Mouse (Mus musculus) thymus, adult 2 months (tissue): Measurements from ENCODE around the gene Zfp771. TPM values are rescaled to one million over a fixed set of nuclear protein-coding genes. Genes with fewer than 3 reads are reported as not detected.

Experiments
- DNase-seq: peaks from one replicate; pipeline ENCODE4 v3.0.0; 2021
- H3K27ac ChIP-seq: fragments of 200-500 bp; 2 replicates; pipeline ENCODE4 v1.5.1; 2012; ENCODE audit warnings: low read length, control low read depth; ENCODE audit not compliant: control insufficient read depth, insufficient read depth
- H3K27me3 ChIP-seq: fragments of 200-500 bp; 2 replicates; pipeline ENCODE4 v1.6.1; 2012; ENCODE audit warnings: mild to moderate bottlenecking, low read length, moderate library complexity, mixed read lengths; ENCODE audit not compliant: control insufficient read depth, insufficient read depth
- H3K36me3 ChIP-seq: fragments of 200-500 bp; 2 replicates; pipeline ENCODE4 v1.6.1; 2012; ENCODE audit warnings: mild to moderate bottlenecking, low read length, moderate library complexity; ENCODE audit not compliant: control insufficient read depth, insufficient read depth
- H3K4me1 ChIP-seq: fragments of 200-500 bp; replicated peaks from 2 replicates; pipeline ENCODE4 v1.6.1; 2012; ENCODE audit warnings: low read length; ENCODE audit not compliant: control insufficient read depth, insufficient read depth
- H3K4me3 ChIP-seq: fragments of 200-500 bp; 2 replicates; pipeline ENCODE4 v1.5.1; 2012; ENCODE audit warnings: mild to moderate bottlenecking, low read length, control low read depth, moderate library complexity; ENCODE audit not compliant: control insufficient read depth, insufficient read depth
- CTCF ChIP-seq: fragments of 200-500 bp; IDR thresholded peaks from 2 replicates; pipeline ENCODE4 v1.5.1; 2012; ENCODE audit warnings: mild to moderate bottlenecking, control low read depth, low read length, moderate library complexity, borderline replicate concordance; ENCODE audit not compliant: control insufficient read depth, poor library complexity, insufficient read depth; ENCODE audit errors: extremely low read depth
- POLR2A ChIP-seq: fragments of 200-500 bp; IDR thresholded peaks from 2 replicates; pipeline ENCODE4 v1.6.1; 2012; ENCODE audit warnings: mild to moderate bottlenecking, low read length, control low read depth, moderate library complexity; ENCODE audit not compliant: control insufficient read depth, poor library complexity, insufficient read depth; ENCODE audit errors: extremely low read depth
- WGBS: fragments of 180-500 bp; shearing (Covaris S2); methylation state at CpG from one replicate; pipeline ENCODE4 v1.1.7; 2018; 5-methylcytosine and 5-hydroxymethylcytosine counted together
- polyA plus RNA-seq: library from polyadenylated mRNA; depleted of rRNA; stranded (reverse); fragments of >200 nt; gene quantifications from 2 replicates; pipeline ENCODE4 v1.2.3, GENCODE M21; 2012

The Zfp771 gene
- polyA plus RNA-seq, 1 experiment: 91.3 TPM

DNA sequence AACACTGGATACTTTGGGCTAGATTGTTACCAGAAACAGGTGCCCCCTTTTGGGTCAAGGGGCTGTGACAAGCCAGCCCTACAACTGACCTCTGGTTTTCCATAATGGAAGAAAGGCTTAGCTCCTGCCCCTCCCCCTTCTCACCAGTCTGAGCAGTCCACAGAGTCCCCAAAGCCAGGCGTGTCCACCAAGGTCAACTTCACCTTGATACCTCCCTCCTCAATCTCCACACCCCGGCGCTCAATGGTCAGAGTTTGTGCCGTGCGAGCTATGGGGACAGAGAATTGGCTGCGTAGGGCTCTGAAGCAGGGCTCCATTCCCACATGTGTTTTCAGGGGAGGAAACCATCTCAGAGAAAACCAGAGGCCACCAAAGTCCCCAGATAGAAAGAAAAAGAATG, 26.6 kb upstream of the Zfp771 start:
- Histone ChIP-seq H3K36me3 (peaks cover 14% of the 10 kb centered on the region), H3K4me1 (peaks cover 56% of the 10 kb centered on the region), H3K4me3 (peak overlapping the region; percentile 88), H3K27ac (peak overlapping the region; percentile 98), H3K27me3 (no peaks in the 10 kb centered on the region)
- no peak for DNase-seq
- WGBS: 29% methylated on average over 6 of the region's 6 CpGs
- TF ChIP-seq CTCF (no peak), POLR2A (no peak)

DNA sequence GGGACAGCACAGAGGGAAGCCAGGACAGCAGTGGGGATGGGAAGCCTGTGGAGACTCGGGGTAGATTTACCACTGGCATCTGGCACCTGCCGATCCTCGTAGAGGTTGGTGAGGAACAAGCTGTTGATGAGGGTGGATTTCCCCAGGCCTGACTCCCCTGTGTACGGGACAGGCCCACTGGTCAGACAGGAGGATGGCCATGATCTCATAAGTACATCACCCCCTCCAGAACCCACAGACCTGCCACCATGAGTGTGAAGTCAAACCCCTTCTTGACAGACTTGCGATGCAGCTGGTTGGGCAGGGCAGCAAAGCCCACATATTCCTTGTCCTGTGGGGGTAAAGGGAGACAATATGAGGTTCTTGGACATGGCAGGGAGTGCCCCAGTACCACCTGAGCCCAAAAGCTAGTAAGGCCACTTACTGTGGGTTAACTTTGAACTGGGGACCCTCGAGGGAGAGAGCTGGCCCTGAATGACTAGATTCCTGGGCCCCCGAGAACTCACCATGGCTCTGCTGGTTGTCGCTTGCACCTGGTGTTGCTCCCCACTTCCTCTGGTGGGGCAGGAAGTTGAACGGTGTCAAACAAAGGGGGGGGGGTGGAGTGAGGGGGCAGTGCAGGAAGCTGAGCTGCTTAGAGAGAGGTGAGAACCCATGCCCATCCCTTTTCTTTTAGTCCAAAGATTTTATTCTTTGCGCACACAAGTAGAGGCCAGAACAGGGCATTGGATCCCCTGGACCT, 26.0 kb upstream of the Zfp771 start:
- H3K4me3 ChIP-seq: peak overlapping the region; percentile 88
- TF ChIP-seq POLR2A: peak; percentile 93
- TF ChIP-seq CTCF: no peak
- peak; percentile 81 for DNase-seq
- H3K4me1 ChIP-seq: peaks cover 53% of the 10 kb centered on the region
- H3K36me3 ChIP-seq: peaks cover 14% of the 10 kb centered on the region
- 5% methylated on average over 10 of the region's 10 CpGs for WGBS
- H3K27me3 ChIP-seq: no peaks in the 10 kb centered on the region
- peak overlapping the region; percentile 98 for H3K27ac ChIP-seq

DNA sequence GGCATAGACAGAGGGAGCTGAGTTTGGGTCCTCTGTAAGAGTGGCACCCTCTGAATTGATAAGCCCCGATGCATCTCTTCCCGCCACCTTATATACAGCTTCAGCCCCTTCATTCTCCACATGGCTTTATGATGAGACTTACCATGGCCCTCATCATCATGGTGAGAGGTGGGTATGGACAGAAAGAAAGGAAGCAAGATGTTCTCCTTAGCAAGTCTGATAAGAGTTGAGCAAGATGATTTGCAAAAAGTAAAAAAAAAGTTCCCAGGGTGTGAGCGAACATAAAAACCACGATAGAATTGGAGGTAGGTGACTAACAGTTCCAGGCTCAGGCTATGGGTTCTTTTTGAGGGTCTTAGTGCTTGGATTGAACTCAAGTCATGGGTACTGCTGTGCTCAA, 25.4 kb upstream of the Zfp771 start:
- H3K36me3 ChIP-seq: peaks cover 14% of the 10 kb centered on the region
- no peak for TF ChIP-seq POLR2A
- TF ChIP-seq CTCF: no peak
- peak overlapping the region; percentile 30 for H3K4me3 ChIP-seq
- WGBS: 20% methylated on average over 4 of the region's 4 CpGs
- peak overlapping the region; percentile 97 for H3K27ac ChIP-seq
- no peak for DNase-seq
- peaks cover 49% of the 10 kb centered on the region for H3K4me1 ChIP-seq
- no peaks in the 10 kb centered on the region for H3K27me3 ChIP-seq

DNA sequence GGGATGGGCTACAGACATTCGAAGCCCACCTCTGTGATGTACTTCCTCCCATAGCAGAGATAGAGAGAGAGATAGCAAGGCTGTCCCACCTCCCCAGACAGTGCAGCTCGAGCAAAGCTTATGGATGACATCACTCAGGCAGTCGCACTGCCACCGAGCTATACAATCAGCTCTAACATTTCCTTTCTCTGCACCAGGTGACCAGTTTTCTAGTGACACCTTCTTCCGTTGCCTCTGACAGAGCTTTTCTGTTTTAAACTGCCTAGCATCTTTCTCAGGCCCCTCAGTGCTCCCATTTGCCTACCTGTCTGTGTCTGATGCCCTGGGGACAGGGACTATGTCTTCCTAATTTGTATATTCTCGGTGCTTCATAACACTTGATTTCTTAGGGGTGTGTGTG, 23.6 kb upstream of the Zfp771 start:
- no peak for TF ChIP-seq CTCF
- no peak for TF ChIP-seq POLR2A
- Histone ChIP-seq H3K36me3 (no peaks in the 10 kb centered on the region; the same call in 1 of the 2 replicates), H3K27me3 (no peaks in the 10 kb centered on the region), H3K27ac (peak overlapping the region; percentile 53), H3K4me3 (no peak overlapping the region), H3K4me1 (peaks cover 36% of the 10 kb centered on the region)
- 42% methylated on average over 6 of the region's 6 CpGs for WGBS
- DNase-seq: no peak

DNA sequence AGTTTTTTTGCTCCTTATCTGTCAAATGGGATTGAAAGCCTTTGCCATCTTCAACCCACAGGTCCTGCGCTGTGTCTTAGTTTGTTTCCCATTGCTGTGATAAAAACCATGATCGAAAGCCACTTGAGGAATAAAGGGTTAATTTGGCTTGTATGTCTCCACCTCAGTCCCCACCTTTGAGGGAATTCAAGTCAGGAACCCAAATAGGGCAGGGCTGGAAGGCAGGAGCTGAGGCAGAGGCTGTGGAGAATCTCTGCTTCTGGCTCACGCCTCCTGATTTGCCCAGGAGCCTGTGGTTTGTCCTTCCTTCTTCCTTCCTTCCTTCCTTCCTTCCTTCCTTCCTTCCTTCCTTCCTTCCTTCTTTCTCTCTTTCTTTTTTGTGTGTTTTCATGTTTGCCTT, 21.0 kb upstream of the Zfp771 start:
- no peak for DNase-seq
- H3K36me3 ChIP-seq: no peaks in the 10 kb centered on the region
- 100% methylated on average over 3 of the region's 3 CpGs for WGBS
- H3K4me3 ChIP-seq: no peak overlapping the region
- H3K27me3 ChIP-seq: no peaks in the 10 kb centered on the region
- H3K4me1 ChIP-seq: peaks cover 20% of the 10 kb centered on the region
- no peak overlapping the region for H3K27ac ChIP-seq
- TF ChIP-seq POLR2A: no peak
- TF ChIP-seq CTCF: no peak

DNA sequence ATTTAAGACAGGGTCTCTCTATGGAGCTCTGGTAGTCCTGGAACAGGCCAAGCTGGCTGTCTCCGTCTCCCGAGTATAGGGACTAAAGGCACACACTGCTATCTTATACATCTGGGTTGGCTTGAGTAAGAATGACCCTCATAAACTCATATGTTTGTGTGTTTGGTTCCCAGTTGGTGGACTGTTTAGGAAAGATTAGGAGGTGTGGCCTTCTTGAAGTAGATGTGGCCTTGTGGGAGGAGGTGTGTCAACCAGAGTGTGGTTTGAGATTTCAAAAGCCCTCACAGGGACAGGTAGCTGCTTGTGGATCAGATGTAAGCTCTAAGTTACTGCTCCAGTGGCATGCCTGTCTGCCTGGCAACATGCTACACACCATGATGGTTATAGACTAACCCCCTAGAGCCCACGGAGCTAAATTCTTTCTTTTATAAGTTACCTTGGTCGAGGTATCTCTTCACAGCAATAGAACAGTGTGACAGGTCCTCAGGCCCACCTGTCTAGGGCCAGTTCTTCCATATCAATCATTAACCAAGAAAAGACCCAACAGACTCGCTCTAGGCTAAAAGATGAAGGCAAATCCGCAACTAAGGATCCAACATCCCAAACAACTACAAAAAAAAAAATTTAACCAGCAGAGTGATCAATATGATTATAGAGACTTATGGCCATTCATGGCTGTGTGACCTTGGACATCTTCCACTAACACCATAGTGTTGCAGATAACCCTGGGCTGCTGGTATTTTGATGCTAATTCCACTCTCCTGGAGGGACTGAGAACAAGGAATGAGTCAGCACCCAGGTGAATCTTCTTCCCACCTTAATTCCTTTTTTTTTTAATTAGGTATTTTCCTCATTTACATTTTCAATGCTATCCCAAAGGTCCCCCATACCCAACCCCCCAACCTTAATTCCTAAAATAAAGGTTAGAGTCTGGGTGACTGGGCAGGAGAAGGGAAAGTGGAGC, 20.3 kb upstream of the Zfp771 start:
- H3K4me1 ChIP-seq: peaks cover 17% of the 10 kb centered on the region
- H3K27me3 ChIP-seq: no peaks in the 10 kb centered on the region
- 94% methylated on average over 6 of the region's 6 CpGs for WGBS
- no peak overlapping the region for H3K4me3 ChIP-seq
- H3K27ac ChIP-seq: no peak overlapping the region
- H3K36me3 ChIP-seq: no peaks in the 10 kb centered on the region
- no peak for DNase-seq
- TF ChIP-seq POLR2A (no peak), CTCF (no peak)
